Mouse (Mus musculus) liver, embryonic 13.5 days (tissue): ENCODE data around the gene Fam129c. TPM values are rescaled to one million over a fixed set of nuclear protein-coding genes. Genes with fewer than 3 reads are reported as not detected.

ENCODE experiments used
- ATAC-seq: fragments of 200-750 bp; cut with Nextera tagmentation; 2 replicates; pipeline ENCODE4 v1.8.0; 2017; ENCODE audit warnings: low read depth, mild to moderate bottlenecking, moderate number of reproducible peaks, moderate library complexity
- DNase-seq: peaks from one replicate; pipeline ENCODE4 v3.0.0; 2022
- H3K27ac ChIP-seq: fragments of 300-500 bp; sonication (generic); 2 replicates; pipeline ENCODE4 v1.5.1; 2015; ENCODE audit warnings: moderate library complexity, mild to moderate bottlenecking, inconsistent platforms
- H3K27me3 ChIP-seq: fragments of 300-500 bp; sonication (generic); 2 replicates; pipeline ENCODE4 v1.6.1; 2015; ENCODE audit warnings: mild to moderate bottlenecking, inconsistent platforms
- H3K36me3 ChIP-seq: fragments of 300-500 bp; sonication (generic); 2 replicates; pipeline ENCODE4 v1.6.1; 2015; ENCODE audit warnings: mild to moderate bottlenecking, inconsistent platforms
- H3K4me1 ChIP-seq: fragments of 300-500 bp; sonication (generic); replicated peaks from 2 replicates; pipeline ENCODE4 v1.6.1; 2015; ENCODE audit warnings: inconsistent platforms
- H3K4me2 ChIP-seq: fragments of 300-500 bp; sonication (generic); 2 replicates; pipeline ENCODE4 v1.6.1; 2015; ENCODE audit warnings: inconsistent platforms, mild to moderate bottlenecking, moderate library complexity
- H3K4me3 ChIP-seq: fragments of 300-500 bp; sonication (generic); replicated peaks from 2 replicates; pipeline ENCODE4 v1.5.1; 2015; ENCODE audit warnings: mild to moderate bottlenecking, inconsistent platforms
- H3K9ac ChIP-seq: fragments of 300-500 bp; sonication (generic); 2 replicates; pipeline ENCODE4 v1.6.1; 2015; ENCODE audit warnings: mild to moderate bottlenecking, inconsistent platforms
- H3K9me3 ChIP-seq: fragments of 300-500 bp; sonication (generic); replicated peaks from 2 replicates; pipeline ENCODE4 v1.6.1; 2016; ENCODE audit warnings: inconsistent platforms
- WGBS: fragments of 180-500 bp; shearing (Covaris S2); methylation state at CpG from one replicate; pipeline ENCODE4 v1.1.7; 2015; ENCODE audit not compliant: insufficient replicate concordance; 5-methylcytosine and 5-hydroxymethylcytosine counted together
- polyA plus RNA-seq: library from polyadenylated mRNA; unstranded; fragments of >200 nt; fragmentation: Nextera tagmentation; extraction: Ambion mirVana; gene quantifications from 2 replicates; pipeline ENCODE4 v1.2.1, GENCODE M21; 2015

Fam129c gene
- polyA plus RNA-seq = 0.28 and 0.80 TPM in 2 replicates

DNA sequence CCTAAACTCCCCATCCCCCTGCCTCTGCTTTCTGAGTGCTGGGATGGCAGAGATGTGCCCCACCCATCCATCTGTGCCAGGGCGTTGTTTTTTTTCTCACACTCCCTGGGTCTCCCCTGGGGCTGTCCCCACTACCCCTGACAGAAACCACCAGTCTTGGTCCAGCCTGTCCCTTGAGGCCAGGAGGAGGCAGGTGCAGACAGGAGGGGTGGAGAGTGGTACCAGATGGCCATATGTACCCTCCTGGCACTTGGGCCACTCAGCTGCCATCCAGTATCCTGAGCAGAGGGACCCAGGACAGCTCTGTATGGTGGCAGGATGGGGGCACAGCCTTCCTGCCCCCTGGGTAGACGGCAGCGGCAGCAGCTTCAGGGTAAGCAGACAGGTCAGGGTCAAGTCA is at the start of gene Fam129c:
TSS of gene Fam129c (plus strand) at position 198 of the 400 bp plus-strand sequence.
- 71% methylated on average over 3 of the region's 3 CpGs for WGBS

GRCm38 (mm10) chr8:71550754-71551153 is 46.7 kb upstream of the Fam129c start:
- 65% methylated on average over 7 of the region's 7 CpGs for WGBS
- Histone ChIP-seq H3K27me3 (no peaks in the 10 kb centered on the region), H3K4me1 (peaks cover 20% of the 10 kb centered on the region), H3K36me3 (peaks cover 24% of the 10 kb centered on the region; the same call in 1 of the 2 replicates), H3K9me3 (no peaks in the 10 kb centered on the region), H3K4me3 (no peak overlapping the region), H3K4me2 (no peak overlapping the region), H3K9ac (no peak overlapping the region), H3K27ac (no peak overlapping the region)
- DNase-seq (no peak), ATAC-seq (no peak)

More for the DNA sequence above, at the start of gene Fam129c:
- DNase-seq (no peak), ATAC-seq (no peak)
- H3K4me2 ChIP-seq = no peak within 1 kb of the TSS
- no peaks in the 10 kb centered on the region for H3K9me3 ChIP-seq
- H3K4me3 ChIP-seq = no peak within 1 kb of the TSS
- H3K27me3 ChIP-seq = peaks cover 30% of the 10 kb centered on the region
- no peaks in the 10 kb centered on the region for H3K36me3 ChIP-seq
- peaks cover 42% of the 10 kb centered on the region for H3K4me1 ChIP-seq
- no peak within 1 kb of the TSS for H3K27ac ChIP-seq
- no peak within 1 kb of the TSS for H3K9ac ChIP-seq

DNA sequence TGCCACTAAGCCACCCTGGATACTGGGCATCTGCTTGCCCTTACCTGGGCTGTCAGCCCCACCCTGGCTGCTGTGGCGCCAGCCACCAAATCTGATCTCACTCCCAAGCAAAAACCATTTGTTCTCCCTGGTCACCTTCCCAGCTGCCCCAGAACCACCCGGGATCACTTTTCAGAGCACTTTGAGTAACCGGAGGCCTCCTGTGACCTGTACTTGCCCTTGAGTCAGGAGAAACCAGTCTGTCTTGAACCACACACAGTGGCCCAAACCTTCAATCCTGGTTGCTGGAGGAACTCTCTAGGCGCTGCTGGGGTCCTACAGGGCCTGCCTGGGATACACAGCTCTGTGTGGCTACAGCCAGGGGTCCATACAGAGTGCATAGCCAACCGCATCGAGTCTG is 44.7 kb upstream of the Fam129c start:
- Histone ChIP-seq H3K4me3 (no peak overlapping the region), H3K9ac (no peak overlapping the region), H3K9me3 (no peaks in the 10 kb centered on the region), H3K4me2 (no peak overlapping the region), H3K4me1 (peaks cover 20% of the 10 kb centered on the region), H3K27ac (no peak overlapping the region), H3K27me3 (peaks cover 14% of the 10 kb centered on the region), H3K36me3 (peaks cover 9% of the 10 kb centered on the region; the same call in 1 of the 2 replicates)
- no peak for DNase-seq
- 65% methylated on average over 6 of the region's 6 CpGs for WGBS
- no peak for ATAC-seq

GRCm38 (mm10) chr8:71554001-71554400 is 43.4 kb upstream of the Fam129c start:
- Histone ChIP-seq H3K9me3 (no peaks in the 10 kb centered on the region), H3K4me3 (no peak overlapping the region), H3K36me3 (no peaks in the 10 kb centered on the region), H3K4me1 (peaks cover 29% of the 10 kb centered on the region), H3K4me2 (no peak overlapping the region), H3K9ac (no peak overlapping the region), H3K27me3 (peaks cover 26% of the 10 kb centered on the region), H3K27ac (no peak overlapping the region)
- no peak for ATAC-seq
- 57% methylated on average over 6 of the region's 6 CpGs for whole genome bisulfite sequencing
- DNase-seq = no peak

- H3K9me3 ChIP-seq = no peaks in the 10 kb centered on the region
- 65% methylated on average over 2 of the region's 2 CpGs for WGBS
- H3K4me2 ChIP-seq = no peak overlapping the region
- DNase-seq (no peak), ATAC-seq (no peak)
- H3K4me3 ChIP-seq = no peak overlapping the region
- peaks cover 35% of the 10 kb centered on the region for H3K4me1 ChIP-seq
- no peaks in the 10 kb centered on the region for H3K36me3 ChIP-seq
- no peak overlapping the region; the same call in 1 of the 2 replicates for H3K9ac ChIP-seq
- H3K27me3 ChIP-seq = peaks cover 32% of the 10 kb centered on the region
- H3K27ac ChIP-seq = peak overlapping the region; percentile 34; the same call in 1 of the 2 replicates
These were observed 42.8 kb upstream of the Fam129c start for GRCm38 (mm10) chr8:71554644-71555043.

DNA sequence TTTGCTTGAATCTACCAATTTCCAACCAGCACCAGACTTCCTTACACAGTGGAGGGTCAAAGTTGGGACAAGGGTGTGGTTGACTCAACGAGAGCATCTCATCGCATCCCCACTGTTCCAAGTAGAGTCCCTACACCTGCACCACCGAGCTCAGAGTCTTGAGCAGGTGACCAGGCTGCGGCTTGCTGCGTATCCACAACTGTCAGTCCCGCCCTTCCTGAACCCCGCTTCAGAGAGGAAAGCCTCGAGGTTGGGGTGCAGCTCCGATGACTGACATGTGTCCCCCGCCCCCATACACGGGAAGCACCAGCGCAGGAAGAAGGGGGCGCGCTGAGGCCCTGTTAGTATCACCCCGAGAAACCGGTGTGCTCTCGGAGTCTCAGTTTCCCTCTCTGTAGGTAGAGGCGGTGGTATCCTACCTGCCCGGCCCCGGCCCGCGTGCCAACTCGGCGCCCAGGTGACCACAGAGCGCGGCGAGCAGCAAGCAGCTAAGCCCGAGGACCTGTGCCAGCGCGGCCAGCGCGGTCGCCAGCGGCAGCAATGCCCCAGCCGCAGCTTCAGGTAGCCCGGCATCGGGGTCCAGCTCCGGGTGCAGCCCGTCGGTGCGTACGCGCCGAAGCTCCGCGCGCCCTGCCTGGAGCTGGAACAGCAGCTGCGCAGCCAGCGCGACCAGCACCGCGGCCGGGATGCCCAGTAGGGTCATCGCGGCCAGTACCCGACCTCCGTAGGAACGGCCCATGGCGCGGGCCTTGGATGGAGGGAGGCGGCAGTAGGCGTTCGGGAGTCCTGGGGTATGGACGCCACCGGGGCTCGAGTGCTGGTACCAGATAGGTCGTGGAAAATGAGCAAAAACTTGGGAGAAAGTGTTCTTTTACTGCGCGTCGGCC is 39.1 kb upstream of the Fam129c start, which contains the start of gene Tmem221:
TSS of gene Tmem221 (minus strand) at position 801 of the 887 bp plus-strand sequence.
- H3K4me2 ChIP-seq = peak within 1 kb of the TSS; percentile 96
- peak within 1 kb of the TSS; percentile 69 for H3K9ac ChIP-seq
- H3K9me3 ChIP-seq = no peaks in the 10 kb centered on the region
- peak; percentile 8 for ATAC-seq
- H3K4me1 ChIP-seq = peaks cover 67% of the 10 kb centered on the region
- H3K4me3 ChIP-seq = peak within 1 kb of the TSS; percentile 66
- peaks cover 50% of the 10 kb centered on the region for H3K27me3 ChIP-seq
- DNase-seq = no peak
- H3K27ac ChIP-seq = peak within 1 kb of the TSS; percentile 62
- 6% methylated on average over 69 of the region's 70 CpGs for WGBS
- H3K36me3 ChIP-seq = no peaks in the 10 kb centered on the region

DNA sequence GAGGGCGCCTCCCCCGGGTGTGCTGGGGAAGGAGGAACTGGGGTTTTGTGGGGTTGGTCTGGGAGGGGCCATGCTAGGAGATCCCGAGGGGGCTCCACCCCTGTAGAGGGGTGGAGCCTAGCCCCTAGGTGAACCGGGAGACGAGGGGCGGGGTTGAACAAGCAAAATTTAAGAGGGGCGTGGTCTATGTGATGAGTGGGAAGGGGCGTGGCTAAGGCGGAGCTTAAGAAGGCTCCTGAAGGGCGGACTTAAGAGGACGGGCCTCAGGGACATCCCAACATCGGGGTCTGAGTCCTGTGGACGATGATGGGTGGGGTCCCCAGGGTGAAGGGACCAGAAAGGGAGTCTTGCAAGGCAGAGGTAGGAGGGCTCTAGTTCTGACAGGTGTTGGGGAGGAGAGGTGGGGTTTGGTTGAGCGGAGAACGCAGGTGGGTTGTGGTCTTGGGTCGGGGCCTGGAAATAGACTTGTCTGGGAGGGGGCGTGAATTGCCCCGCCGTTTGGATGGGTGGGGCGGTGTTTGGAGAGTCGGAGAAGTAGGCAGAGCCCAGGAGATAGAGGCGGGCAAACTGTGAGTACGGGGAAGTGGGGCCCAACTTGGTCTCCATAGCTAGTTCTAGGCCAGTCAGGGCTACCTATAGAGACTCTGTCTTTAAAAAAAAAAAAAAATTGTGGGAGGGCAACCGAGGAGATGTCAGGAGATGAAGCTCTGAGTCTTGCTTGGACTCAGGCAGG is 38.3 kb upstream of the Fam129c start:
- Histone ChIP-seq H3K27ac (peak overlapping the region; percentile 62), H3K4me2 (peak overlapping the region; percentile 96), H3K9ac (peak overlapping the region; percentile 69), H3K9me3 (peaks cover 4% of the 10 kb centered on the region; the same call in 1 of the 2 replicates), H3K4me3 (peak overlapping the region; percentile 66), H3K4me1 (peaks cover 62% of the 10 kb centered on the region), H3K27me3 (peaks cover 54% of the 10 kb centered on the region), H3K36me3 (no peaks in the 10 kb centered on the region)
- WGBS = 2% methylated on average over 24 of the region's 24 CpGs
- peak; percentile 73 for ATAC-seq
- peak; percentile 77 for DNase-seq

DNA sequence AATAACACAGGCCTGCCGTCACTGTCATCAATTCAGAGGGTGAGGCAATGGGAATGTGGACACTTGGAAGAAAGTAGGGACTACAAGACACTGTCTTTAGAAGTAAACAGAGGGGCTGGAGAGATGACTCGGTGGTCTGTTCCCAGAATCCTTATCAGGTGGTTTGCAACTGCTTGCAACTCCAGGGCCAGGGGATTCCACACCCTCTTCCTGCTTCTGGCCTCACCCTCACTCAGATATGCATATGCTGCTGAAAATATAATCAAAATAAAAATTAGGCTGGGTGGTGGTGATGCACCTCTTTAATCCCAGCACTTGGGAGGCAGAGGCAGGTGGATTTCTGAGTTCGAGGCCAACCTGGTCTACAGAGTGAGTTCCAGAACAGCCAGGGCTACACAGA is 37.4 kb upstream of the Fam129c start:
- Histone ChIP-seq H3K36me3 (no peaks in the 10 kb centered on the region), H3K4me2 (peak overlapping the region; percentile 96), H3K9ac (peak overlapping the region; percentile 60; the same call in 1 of the 2 replicates), H3K4me3 (0 out of 2 replicates have a peak overlapping the region, but pooled peaks have one; percentile 66), H3K27ac (peak overlapping the region; percentile 62), H3K27me3 (peaks cover 54% of the 10 kb centered on the region), H3K9me3 (peaks cover 8% of the 10 kb centered on the region; the same call in 1 of the 2 replicates), H3K4me1 (peaks cover 52% of the 10 kb centered on the region)
- DNase-seq (no peak), ATAC-seq (peak; percentile 52)
- WGBS = 28% methylated on average over 3 of the region's 3 CpGs

- Histone ChIP-seq H3K9me3 (peaks cover 8% of the 10 kb centered on the region; the same call in 1 of the 2 replicates), H3K4me3 (no peak overlapping the region), H3K4me1 (peaks cover 48% of the 10 kb centered on the region), H3K4me2 (no peak overlapping the region), H3K27me3 (peaks cover 54% of the 10 kb centered on the region), H3K9ac (no peak overlapping the region), H3K27ac (no peak overlapping the region), H3K36me3 (no peaks in the 10 kb centered on the region)
- ATAC-seq = no peak
- 85% methylated on average over 5 of the region's 5 CpGs for WGBS
- no peak for DNase-seq
These were observed 36.7 kb upstream of the Fam129c start for GRCm38 (mm10) chr8:71560765-71561164.

DNA sequence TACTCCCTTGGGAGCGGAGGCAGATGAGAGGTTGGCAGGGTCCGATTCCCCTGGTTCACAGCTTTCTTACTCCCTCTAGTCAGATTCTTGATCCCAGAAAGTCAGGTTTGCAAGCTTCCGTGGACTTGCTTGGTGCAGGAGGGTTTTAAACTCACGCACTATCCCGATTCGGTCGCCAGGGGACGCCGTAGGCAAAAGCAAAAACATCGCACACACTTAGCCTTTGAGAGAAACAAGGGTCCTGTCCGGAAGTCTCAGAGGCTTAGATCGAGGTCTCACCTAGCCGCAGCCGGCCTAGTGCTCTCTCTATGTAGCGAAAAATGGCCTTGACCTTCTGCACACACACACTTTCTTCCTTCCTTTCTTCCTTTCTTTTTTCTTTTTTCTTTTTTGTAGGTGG is 36.0 kb upstream of the Fam129c start:
- Histone ChIP-seq H3K4me2 (no peak overlapping the region; the same call in 1 of the 2 replicates), H3K4me1 (peaks cover 48% of the 10 kb centered on the region), H3K9ac (no peak overlapping the region), H3K4me3 (no peak overlapping the region), H3K9me3 (peaks cover 8% of the 10 kb centered on the region; the same call in 1 of the 2 replicates), H3K36me3 (no peaks in the 10 kb centered on the region), H3K27ac (no peak overlapping the region), H3K27me3 (peaks cover 54% of the 10 kb centered on the region)
- DNase-seq = no peak
- 4% methylated on average over 15 of the region's 15 CpGs for whole genome bisulfite sequencing
- no peak for ATAC-seq

- no peak for ATAC-seq
These were observed 34.7 kb upstream of the Fam129c start for GRCm38 (mm10) chr8:71562751-71563150.

More at GRCm38 (mm10) chr8:71562751-71563150, 34.7 kb upstream of the Fam129c start:
- H3K36me3 ChIP-seq = no peaks in the 10 kb centered on the region
- H3K9ac ChIP-seq = 0 out of 2 replicates have a peak overlapping the region, but pooled peaks have one; percentile 33
- DNase-seq = peak; percentile 54
- WGBS = 1% methylated on average over 33 of the region's 33 CpGs
- H3K4me2 ChIP-seq = peak overlapping the region; percentile 60
- H3K9me3 ChIP-seq = peaks cover 8% of the 10 kb centered on the region; the same call in 1 of the 2 replicates
- peak overlapping the region; percentile 25; the same call in 1 of the 2 replicates for H3K4me3 ChIP-seq
- peaks cover 48% of the 10 kb centered on the region for H3K4me1 ChIP-seq
- peaks cover 46% of the 10 kb centered on the region for H3K27me3 ChIP-seq
- no peak overlapping the region for H3K27ac ChIP-seq
